Mouse (Mus musculus) effector memory CD4-positive, alpha-beta T cell, adult 5 months (primary cell): ENCODE data around the gene Trim5. TPM values are rescaled to one million over a fixed set of nuclear protein-coding genes. Genes with fewer than 3 reads are reported as not detected.

Experiments
- polyA plus RNA-seq: library from polyadenylated mRNA; unstranded; fragments of 100-300 nt; shearing (Covaris generic); gene quantifications from one replicate; pipeline ENCODE4 v1.2.1, GENCODE M21; 2017

Gene Trim5
- 17.1 TPM for polyA plus RNA-seq

GRCm38 (mm10) chr7:104287576-104288443 lies at the start of gene Trim5:
Trim5 (minus strand) TSS chr7:104288094.

GRCm38 (mm10) chr7:104329171-104329570 lies 41.3 kb upstream of the Trim5 start, which contains the start of gene Trim34b:
Trim34b (plus strand) TSS chr7:104329471.

GRCm38 (mm10) chr7:104315369-104316080 lies 27.6 kb upstream of the Trim5 start, which contains the start of gene Trim12a:
Trim12a (minus strand) TSS chr7:104315466.

GRCm38 (mm10) chr7:104244287-104245181 lies 43.4 kb downstream of the Trim5 start, which contains the start of gene Trim34a:
Trim34a (plus strand) TSS chr7:104244457.

GRCm38 (mm10) chr7:104218701-104219569 lies 69.0 kb downstream of the Trim5 start, which contains the start of gene Trim6:
Trim6 (plus strand) TSS chr7:104218793.

Other genes with a start within 250 kb of the Trim5 start
- gene Olfr642, start 235.4 kb downstream of the Trim5 start, polyA plus RNA-seq, result not detected
- 0.25 TPM for gene 4930516K23Rik, start 226.6 kb downstream of the Trim5 start, polyA plus RNA-seq
- not detected for gene Olfr644, start 216.2 kb downstream of the Trim5 start, polyA plus RNA-seq
- gene Olfr645, start 202.6 kb downstream of the Trim5 start, polyA plus RNA-seq, result not detected
- gene Olfr646, start 183.2 kb downstream of the Trim5 start, polyA plus RNA-seq, result not detected
- gene Ubqln5, start 158.3 kb downstream of the Trim5 start, polyA plus RNA-seq, result not detected
- not detected for gene Olfr643, start 150.7 kb downstream of the Trim5 start, polyA plus RNA-seq
- gene Ubqln3, start 144.8 kb downstream of the Trim5 start, polyA plus RNA-seq, result not detected
- gene Ubqlnl, start 137.5 kb downstream of the Trim5 start, polyA plus RNA-seq, result not detected
- gene Olfm5, start 123.3 kb downstream of the Trim5 start, polyA plus RNA-seq, result not detected
- gene Olfr648, start 104.7 kb downstream of the Trim5 start, polyA plus RNA-seq, result 0.17 TPM
- not detected for gene Olfr649, start 92.1 kb downstream of the Trim5 start, polyA plus RNA-seq
- gene Trim6, start 69.3 kb downstream of the Trim5 start, polyA plus RNA-seq, result 2.8 TPM
- gene Trim34a, start 43.6 kb downstream of the Trim5 start, polyA plus RNA-seq, result 27.7 TPM
- gene Trim12a, start 27.4 kb upstream of the Trim5 start, polyA plus RNA-seq, result 110 TPM
- gene Trim34b, start 41.4 kb upstream of the Trim5 start, polyA plus RNA-seq, result not detected
- gene Trim12c, start 65.3 kb upstream of the Trim5 start, polyA plus RNA-seq, result 7.9 TPM
- 0.52 TPM for gene Trim30b, start 81.8 kb upstream of the Trim5 start, polyA plus RNA-seq
- 1.0 TPM for gene Trim30c, start 112.7 kb upstream of the Trim5 start, polyA plus RNA-seq
- 39.1 TPM for gene Trim30a, start 177.1 kb upstream of the Trim5 start, polyA plus RNA-seq
- 14.2 TPM for gene Trim30d, start 219.8 kb upstream of the Trim5 start, polyA plus RNA-seq